Mouse (Mus musculus): ENCODE results near the gene Zp2.
A peak's percentile ranks its signal among the peaks of the same experiment; 100 is the strongest.

The Zp2 gene

DNA sequence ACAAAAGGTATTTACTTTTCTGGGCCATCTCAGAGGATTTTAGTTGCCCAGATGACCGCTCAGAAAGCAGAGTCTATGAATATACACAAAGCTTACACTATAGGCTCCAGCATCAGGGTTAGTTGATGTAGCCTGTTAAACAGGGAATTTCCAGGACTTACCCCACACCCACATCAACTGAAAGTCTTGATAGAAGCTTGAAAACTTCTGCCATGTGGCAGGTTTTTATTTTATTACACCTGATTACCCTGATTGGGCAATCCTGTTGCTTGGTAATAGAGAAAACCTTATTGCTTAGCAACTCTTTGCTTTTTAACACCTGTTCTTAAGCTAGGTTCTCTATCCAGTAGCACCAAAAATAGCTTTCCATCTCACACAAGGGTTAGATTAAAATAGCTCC is 2.3 kb downstream of the Zp2 start:
- no peak for DNase-seq (ENCODE audit: low spot score)

DNA sequence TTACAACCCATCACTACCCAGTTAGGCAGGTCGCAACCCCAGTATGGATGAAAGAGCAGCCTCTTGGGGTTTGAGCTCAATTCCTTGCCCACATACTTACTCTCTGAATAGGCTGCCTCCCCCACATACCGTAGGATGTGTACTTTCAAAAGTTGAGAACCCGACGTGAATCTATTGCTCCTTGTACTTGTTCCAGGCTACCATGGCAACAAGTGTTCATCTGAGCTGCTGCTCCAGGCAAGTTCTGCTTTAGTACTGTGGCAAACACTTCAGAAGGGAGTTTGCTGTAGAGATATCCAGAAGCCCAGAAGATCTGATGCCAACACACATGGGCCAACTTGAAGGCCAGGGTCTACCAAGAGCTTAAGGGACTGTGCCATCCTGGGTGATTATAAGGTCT is 16.1 kb downstream of the Zp2 start:
- no peak for DNase-seq (ENCODE audit: low spot score)

DNA sequence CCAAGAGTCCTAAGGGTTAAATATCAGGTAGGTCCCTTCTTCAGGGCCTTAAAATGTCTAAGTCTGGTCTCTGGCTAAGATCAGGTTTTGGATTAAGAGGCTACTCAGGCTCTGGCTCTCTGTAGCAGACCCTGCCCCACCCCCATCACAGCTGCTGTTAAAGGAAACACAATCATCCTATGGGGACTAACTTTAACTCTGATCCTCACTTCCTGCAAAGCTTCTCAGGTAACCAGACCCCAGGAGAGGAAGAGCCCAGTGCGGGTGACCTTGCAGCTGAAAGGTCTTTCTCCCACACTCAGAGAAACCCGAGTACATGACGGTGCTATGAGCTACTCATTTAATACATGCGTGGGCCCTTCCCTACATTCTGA is 17.4 kb downstream of the Zp2 start:
- DNase-seq (ENCODE audit: low spot score), result no peak

DNA sequence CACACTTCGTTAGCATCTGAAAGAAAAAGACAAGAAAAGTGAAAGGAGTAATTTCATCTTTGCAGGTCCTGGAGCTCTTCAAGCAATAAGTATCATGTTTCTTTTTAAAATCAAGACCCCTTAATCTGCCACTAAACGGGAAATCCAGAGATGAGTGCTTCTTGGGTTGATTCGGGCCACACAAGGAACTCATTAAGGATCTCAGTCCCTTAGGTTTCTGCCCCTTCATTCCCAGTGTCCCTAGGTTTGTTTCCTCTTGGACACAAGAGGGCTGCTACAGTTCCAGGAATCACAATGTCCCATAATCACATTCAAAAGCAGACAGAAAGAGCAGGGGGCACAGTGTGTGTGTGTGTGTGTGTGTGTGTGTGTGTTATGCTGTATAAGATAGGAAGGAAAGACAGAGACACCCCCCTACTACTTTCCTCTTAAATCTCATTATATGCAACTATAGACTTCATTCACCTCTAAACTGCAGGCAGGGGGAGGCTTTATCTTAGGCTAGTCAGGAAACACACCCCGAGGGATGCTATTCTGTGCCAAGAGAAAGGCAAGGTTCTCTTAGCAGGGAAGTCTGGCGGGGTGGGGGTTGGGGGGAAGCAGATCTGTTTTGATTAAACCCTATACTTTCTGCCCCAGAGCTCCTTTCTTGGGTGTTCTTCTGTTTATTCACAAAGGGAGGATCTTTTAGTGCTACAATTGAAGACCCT is 18.0 kb downstream of the Zp2 start:
- DNase-seq (ENCODE audit: low spot score), result no peak

DNA sequence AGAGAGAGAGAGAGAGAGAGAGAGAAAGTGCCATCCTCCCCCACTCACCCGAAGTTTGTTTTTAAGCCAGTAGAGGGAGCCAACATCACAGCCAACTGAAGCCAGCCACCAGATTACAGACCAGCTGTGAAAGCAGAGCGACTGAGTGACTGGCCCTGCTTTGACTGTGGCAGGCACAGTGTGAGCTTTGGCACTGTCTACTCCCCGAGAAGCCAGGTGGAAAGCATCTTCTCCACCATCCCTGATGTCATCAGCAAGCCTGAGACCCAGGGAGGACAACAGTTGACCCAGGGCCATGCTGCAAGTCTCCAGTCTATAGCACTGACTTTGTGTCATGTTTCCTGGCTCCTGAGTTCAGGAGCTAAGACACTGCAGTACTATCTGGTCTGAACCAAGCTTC is 20.2 kb downstream of the Zp2 start:
- DNase-seq (ENCODE audit: low spot score), result peak; percentile 84

DNA sequence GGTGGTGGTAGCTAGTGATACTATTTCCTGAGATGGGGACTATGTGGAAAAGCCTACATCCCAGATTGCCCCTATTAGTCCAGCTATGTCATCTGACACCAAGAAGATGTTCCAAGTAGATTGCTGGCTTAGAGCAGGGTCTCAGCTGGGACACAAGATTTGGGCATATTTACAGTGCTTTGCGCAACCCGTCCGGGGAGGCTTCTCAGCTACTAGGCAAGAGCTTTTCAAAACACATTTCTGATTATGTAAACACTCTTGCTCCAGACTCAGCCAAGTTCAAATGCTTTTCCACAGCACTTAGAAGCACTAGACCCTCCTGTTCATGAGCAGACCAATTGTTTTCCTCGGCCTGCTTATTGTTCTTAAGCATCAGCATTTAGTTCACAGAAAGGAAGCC is 21.3 kb downstream of the Zp2 start:
- DNase-seq (ENCODE audit: low spot score), result peak; percentile 86

DNA sequence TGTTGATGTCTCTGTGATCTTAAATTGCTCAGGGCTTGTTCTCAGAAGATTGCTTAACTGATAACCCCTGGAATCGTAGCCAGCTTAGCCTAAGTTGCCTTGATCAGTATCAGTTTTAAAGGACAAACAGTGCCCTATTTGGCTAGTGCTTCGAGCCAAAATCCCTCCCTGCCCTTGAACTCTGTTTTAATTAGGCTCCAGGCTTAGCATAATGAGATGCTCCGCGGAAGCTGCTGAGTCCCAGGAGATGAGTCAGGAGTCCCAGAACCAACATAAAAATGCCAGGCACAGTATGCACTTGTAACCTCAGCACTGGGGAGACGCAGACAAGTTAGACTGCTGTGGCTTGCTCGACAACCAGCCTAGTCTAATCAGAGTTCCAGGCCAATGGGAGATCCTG is 27.6 kb downstream of the Zp2 start:
- DNase-seq (ENCODE audit: low spot score), result no peak

DNA sequence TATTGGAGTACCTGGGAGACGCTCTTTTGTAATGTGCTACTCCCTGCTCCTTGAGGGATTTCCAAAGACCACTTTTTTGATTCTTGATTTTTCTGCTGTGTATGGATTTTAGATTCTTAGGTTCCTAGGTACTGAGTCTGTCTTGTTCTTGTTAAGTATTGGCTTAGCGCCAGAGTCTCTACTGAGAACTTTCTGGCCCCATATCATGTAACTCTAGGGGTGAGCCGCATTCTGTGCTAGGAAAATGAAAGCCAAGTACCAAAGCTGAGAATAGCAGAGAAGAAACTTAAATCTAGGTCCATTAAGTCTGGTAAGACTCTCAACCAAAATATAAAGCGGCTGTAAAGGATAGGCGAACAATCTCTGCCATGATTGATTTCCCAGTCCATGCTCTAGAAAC is 28.1 kb downstream of the Zp2 start:
- DNase-seq (ENCODE audit: low spot score), result no peak

DNA sequence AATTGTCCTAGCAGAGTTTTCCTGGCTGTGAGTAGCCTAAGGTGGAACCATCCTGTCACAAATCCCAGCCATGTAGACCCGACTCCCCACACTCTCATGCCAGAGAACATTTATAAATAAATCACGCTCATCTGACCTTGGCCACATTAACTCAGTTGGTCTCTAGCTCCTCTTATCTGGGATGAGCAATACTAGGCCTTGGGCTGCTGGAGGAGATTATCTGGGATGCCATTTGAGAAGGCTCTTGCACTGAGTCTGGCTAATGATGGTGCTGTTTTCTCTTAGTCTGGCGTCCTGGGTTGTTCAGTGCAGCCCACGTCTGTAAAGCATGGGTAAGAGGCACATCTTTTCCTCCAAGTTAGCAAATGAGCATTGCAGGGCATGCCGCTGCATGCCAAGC is 35.4 kb downstream of the Zp2 start:
- no peak for DNase-seq (ENCODE audit: low spot score)

DNA sequence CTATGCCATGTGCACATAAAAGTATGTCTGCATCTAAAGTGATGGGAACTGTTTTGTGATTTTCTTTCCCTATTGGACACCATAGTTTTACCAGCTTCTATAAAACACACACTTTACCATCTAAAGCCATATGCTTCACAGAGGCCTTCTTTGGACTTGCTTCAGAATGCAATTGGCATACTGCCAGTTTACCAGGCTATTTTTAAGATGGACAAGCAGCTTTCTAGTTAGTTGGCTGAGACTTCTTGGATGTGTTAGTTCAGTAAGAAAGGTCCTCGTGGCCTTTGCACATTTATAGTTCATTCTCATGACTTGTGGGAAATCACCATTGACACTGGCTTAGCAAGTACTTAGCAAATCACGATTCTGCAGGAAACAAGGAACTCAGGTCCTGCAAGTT is 38.7 kb downstream of the Zp2 start:
- peak; percentile 72 for DNase-seq (ENCODE audit: low spot score)

DNA sequence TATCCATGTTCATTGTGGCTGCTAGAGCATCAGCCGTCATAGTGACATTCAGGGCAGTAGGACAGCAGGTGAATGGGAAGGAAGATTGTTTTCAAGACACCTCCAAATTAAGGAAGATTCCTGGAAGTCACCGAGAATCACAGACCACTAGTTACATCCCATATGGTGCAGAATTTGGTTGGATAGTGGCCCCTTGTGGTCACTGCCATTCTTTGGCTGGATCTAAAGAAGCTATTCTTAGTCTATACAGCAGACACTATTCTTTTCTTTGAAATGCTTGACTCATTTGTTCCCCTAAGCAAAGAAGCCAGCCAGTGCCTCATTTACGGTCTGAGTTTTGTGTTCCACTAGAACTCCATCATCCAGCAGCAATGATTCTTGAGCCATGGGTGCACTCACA is 40.1 kb downstream of the Zp2 start:
- DNase-seq (ENCODE audit: low spot score), result peak; percentile 34

DNA sequence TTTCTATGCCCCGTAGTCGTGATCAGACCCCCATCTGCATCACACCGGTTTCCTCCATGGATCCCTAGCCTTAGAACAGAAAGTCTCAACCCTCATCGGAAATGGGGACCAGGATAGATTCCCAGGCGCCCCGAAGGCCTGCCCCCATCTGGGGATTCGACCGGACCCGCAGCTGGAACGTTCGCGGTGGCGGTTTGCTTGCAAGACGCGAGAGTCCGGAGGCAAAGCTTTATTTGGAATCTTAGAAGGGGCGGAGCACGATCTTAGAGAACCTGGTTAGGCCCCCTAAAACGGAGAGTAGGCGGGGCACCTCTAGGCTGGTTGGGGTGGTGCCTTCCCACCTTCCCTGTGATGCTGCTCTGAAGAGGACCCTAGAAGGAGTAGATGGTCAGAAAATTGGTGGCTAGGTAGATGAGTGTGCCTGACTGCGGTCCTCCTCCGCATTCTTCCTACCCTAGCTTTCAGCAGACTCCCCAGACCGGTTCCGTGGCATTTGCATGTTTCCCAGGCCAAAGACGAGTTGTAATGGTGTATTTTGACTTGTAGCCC is 42.0 kb downstream of the Zp2 start:
- no peak for DNase-seq (ENCODE audit: low spot score)

DNA sequence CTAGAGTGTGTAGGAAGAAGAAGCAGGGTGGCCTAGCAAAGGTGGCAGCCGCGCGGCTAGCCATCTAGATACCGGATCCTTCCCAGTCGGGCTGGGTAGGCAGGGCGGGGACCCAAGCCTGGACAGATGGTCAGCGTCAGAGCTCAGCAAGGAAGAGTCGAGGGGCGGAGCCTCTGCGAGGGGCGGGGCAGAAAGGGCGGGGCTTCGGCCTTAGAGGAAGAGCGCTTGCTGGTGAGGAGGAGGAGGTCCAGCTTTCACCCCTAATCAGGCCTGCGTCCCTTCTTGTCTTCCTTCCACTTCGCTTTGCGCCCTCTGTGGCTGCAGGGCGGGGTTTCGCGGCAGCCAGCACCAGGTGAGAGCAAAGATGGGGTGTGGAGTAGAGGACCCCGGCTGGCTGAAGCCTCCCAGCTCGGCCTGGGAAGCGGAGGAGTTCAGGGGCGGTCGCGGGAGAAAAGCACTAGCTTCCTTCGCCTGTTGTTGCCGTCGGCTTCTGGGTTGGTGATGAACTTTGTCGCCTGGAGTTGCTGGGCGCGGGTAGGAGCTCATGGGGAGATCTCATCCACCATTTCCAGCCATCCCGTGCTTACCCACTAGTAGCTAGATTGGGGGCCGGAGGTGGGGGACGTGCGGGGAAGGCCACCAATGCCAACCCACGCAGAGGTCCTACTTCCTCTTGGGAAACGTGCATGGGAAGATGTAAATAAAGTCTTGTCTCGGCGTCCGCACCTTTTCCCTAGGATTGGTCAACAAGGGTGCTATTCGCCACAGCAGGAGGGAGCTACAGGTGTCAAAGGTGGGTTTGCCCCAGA is 42.7 kb downstream of the Zp2 start, which contains the start of gene Tmem159:
Gene Tmem159 (plus strand): TSS at position 190 of the 809 bp plus-strand sequence.
- DNase-seq (ENCODE audit: low spot score), result peak; percentile 61

DNA sequence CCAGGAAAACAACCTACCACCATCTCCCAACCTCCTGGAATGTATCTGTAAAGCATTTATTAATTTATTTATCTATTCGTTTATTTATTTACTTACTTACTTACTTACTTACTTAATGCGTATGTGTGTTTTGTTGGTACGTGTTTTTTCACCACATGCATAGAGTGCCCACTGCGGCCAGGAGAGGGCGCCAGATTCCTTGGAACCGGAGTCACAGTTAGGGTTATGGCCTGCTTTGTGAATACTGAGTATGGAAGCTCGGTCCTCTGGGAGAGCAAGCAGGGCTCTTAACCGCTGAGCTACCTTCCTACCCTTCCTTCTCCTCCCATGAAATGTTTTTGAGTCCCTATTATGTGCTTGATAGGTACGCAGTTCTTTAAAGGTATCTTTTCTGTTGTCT is 46.7 kb downstream of the Zp2 start:
- peak; percentile 47 for DNase-seq (ENCODE audit: low spot score)

DNA sequence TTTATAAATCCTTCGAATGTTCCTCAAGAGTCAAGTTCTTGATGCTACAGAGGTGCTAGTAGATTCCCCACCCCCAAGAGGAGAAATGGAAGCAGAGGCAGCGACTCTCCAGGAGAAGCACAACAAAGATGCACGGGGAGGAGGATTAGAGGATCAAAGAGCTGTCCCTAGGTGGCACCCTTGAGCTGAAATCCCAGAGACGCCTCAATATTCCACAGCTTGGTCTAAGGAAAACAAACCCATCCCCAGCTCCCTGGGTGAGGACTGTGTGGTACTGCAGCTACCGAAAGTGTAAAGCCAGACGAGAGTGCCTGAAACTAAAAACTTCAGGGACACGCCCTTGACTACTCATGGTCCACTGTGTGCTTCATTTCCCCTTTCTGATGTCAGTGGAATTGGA is 47.2 kb downstream of the Zp2 start:
- peak; percentile 49 for DNase-seq (ENCODE audit: low spot score)

DNA sequence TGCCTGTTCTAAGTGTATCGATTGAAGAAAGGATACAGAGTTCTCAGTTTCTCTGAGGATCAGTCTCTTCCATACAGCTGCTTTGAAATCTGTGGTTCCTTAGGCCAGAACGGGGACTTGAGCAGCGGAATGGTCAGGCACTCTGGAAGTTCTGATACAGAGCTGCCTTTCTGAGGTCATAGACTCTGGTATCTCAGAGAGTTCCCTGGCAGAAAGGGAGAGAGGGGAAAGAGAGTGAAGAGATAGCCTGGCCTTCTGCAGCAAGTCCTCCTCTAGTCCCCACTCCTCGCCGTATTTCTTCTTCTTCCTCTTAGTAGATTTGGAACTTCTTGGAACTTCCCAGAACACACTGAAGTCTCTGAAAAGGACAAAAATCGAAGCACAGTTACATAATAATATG is 49.9 kb downstream of the Zp2 start, which contains the start of gene Dnah3:
Gene Dnah3 (minus strand): TSS at position 101 of the 400 bp plus-strand sequence.
- DNase-seq (ENCODE audit: low spot score), result no peak

DNA sequence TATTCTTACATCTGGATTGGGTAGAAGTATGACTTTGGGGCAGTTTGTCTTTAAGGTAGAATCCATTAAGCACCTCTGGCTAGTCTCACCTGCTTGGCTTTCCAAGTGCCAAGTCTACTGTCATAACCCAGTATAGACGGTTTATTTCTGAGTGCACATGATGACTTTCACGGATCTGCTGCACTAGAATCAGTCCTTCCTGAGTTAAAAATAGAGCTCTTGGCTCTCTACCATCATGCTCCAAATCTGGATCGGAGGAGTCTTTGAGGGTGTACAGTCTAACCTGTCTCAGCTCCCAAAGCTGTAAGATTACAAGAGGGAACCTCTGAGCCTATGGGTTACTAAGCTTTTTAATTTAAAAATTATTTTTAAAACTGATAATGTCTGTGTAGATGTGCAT is 50.9 kb downstream of the Zp2 start:
- DNase-seq (ENCODE audit: low spot score), result no peak

DNA sequence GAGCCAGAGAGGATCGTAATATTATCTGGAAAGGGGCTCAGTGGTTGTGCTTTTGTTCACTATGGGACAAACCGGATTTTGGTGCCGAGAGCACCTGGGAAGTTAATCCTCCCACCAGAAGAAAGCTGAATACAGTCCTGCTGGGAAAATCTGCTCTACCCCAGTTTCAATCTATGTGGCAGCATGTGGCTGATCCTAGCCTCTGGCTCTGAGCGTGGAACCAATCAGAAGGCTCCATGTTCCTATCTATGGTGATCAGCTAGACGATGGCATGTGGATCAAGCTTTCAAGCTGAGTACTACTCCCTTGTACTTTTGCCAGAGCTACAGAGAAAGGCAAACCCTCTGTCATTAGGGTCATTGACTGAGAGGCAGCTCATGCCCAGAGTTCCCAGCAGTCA is 52.1 kb downstream of the Zp2 start:
- DNase-seq (ENCODE audit: low spot score), result no peak

DNA sequence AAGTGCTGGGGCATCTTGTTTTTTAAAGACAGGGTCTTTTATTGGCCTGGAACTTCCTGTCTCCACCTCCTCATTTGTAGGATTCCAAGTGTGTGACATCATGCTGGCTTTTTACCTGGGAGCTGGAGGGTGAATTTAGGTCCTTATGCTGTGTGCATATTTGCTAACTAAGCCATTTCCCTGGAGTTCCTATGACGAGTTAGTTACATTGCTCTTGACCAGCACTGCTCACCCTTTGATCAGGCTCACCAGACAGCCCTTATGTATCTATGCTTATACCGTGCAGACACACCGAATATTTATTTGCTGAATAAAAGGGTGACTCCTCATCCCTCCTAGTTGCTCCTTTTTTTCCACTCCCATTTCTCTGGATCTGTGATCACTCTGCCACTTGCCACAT is 64.9 kb downstream of the Zp2 start:
- DNase-seq (ENCODE audit: low spot score), result no peak

All from adipocyte (in vitro differentiated cells).